Mouse (Mus musculus): Measurements from ENCODE around the gene Hist1h2bl.
A peak's percentile ranks its signal among the peaks of the same experiment; 100 is the strongest.
"Not testable (repeated sequence)": the region's sequence is repeated elsewhere in the genome, so short reads cannot be mapped to it uniquely, and the experiment has no call there.

The Hist1h2bl gene

GRCm38 (mm10) chr13:21722373-21722925 lies 6.5 kb upstream of the Hist1h2bl start:
- no peak for DNase-seq

- DNase-seq: peak; percentile 57
Observed at GRCm38 (mm10) chr13:21721757-21722372, 5.9 kb upstream of the Hist1h2bl start, which contains the start of gene Hist1h2bm. TSS of gene Hist1h2bm (plus strand) at chr13:21722044.

- not testable (repeated sequence) for DNase-seq
Observed at GRCm38 (mm10) chr13:21721107-21721756, 5.3 kb upstream of the Hist1h2bl start.

- no peak for DNase-seq
Observed at GRCm38 (mm10) chr13:21718381-21719080, 2.6 kb upstream of the Hist1h2bl start.

- peak; percentile 79 for DNase-seq
Observed at GRCm38 (mm10) chr13:21717397-21718357, 1.7 kb upstream of the Hist1h2bl start, which contains the start of gene Hist1h3h. TSS of gene Hist1h3h (plus strand) at chr13:21717659.

- not testable (repeated sequence) for DNase-seq
Observed at GRCm38 (mm10) chr13:21716540-21717391, 823 bp upstream of the Hist1h2bl start.

- no peak for DNase-seq
Observed at GRCm38 (mm10) chr13:21715131-21715863, 646 bp downstream of the Hist1h2bl start.

GRCm38 (mm10) chr13:21714725-21715124 lies 1.2 kb downstream of the Hist1h2bl start:
- peak; percentile 62 for DNase-seq

GRCm38 (mm10) chr13:21711698-21712097 lies 4.2 kb downstream of the Hist1h2bl start:
- DNase-seq: no peak

- DNase-seq: peak; percentile 83
Observed at GRCm38 (mm10) chr13:21710821-21711525, 5.0 kb downstream of the Hist1h2bl start.

GRCm38 (mm10) chr13:21710031-21710711 lies 5.8 kb downstream of the Hist1h2bl start:
- peak; percentile 93 for DNase-seq

- no peak for DNase-seq
Observed at GRCm38 (mm10) chr13:21706669-21707068, 9.3 kb downstream of the Hist1h2bl start.

- DNase-seq: no peak
Observed at GRCm38 (mm10) chr13:21697811-21698210, 18.1 kb downstream of the Hist1h2bl start, which contains the start of gene Olfr1359. TSS of gene Olfr1359 (plus strand) at chr13:21698111.

- no peak for DNase-seq
Observed at GRCm38 (mm10) chr13:21677305-21677704, 38.6 kb downstream of the Hist1h2bl start, which contains the start of gene Olfr1360. TSS of gene Olfr1360 (minus strand) at chr13:21677405.

All from lung, postnatal 14 days (tissue).